Mouse (Mus musculus) adrenal gland, adult (tissue): ENCODE measurements around the gene Fabp1.

Experiments
- DNase-seq, 2 experiments: peaks; one replicate each; pipeline ENCODE4 v3.0.0; 2022 to 2023; ENCODE audit warnings: low spot score in 1 of 2; ENCODE audit not compliant: inconsistent age in 2 of 2

Gene Fabp1

DNA sequence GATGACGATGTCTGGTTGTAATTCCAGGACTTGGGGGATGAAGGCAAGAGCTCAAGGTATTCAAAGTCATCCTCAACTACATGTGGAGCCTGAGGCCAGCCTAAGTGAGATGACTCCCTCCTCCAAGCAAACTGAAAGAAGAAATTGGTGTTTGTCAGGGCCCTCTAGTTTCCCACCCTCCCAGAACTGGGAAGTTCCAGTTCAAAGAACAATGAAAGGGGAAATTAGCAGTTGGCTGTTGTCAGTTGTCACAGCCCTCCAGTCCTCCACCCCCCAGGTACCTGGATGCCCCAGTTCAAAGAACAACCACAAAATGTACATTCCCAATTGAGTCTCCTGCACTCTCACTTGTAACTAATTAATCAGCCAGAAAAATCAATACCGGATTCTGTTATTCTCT, 9.1 kb downstream of the Fabp1 start:
- DNase-seq = no peak

DNA sequence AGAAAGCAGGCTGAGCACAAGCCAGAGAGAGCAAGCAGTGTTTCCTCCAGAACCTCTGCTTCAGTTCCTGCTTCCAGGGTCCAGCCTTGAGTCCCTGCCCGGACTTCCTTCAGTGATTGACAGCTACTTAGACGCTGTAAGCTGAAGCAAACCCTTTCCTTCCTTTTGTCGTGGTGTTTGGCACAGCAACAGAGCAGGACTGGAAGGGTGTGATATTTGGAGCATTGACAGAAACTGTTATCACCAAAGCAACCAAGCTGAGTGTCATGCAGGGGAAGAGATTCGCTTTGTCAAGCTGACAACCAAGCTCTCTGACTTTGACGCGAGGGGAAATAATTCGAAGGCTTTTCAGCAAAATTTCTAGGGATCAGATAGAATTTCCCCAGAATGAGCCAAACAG, 12.3 kb downstream of the Fabp1 start:
- no peak for DNase-seq

DNA sequence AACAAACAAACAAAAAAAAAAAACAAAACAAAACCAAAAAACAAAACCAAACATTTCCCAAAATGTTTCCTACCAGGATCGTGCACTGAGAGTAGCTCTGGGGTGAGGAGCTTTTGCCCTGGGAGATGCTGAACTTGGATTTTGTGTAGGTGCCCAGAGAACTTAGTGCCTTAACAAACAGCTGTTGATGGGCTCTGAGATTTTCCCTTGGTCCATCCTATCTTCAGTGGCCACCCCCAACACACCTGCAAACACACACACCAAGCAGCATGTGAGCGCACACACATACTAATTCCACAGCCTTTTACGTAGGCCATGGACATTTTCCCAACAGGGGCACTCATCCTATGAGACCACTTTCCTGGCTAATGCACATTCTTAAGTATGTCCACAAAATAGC, 12.8 kb downstream of the Fabp1 start:
- no peak for DNase-seq

DNA sequence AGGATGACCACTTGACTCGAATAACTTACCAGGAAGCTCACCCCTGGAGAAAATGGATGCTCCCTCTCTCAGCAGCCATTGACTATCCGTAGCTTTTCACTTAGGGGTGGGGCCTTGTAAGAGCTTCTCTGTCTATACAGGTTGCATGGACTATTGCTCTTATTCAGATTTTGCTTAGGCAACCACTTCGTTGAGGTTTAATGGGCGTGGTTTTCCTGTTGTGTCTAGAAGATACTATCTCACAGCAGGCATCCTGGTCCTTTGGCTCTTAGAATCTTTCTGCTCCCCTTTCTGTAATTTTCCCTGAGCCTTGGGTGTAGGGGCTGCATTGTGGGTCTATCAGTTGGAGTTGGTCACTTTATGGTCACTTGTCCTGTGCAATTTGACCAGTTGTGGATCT, 21.9 kb downstream of the Fabp1 start:
- no peak for DNase-seq

DNA sequence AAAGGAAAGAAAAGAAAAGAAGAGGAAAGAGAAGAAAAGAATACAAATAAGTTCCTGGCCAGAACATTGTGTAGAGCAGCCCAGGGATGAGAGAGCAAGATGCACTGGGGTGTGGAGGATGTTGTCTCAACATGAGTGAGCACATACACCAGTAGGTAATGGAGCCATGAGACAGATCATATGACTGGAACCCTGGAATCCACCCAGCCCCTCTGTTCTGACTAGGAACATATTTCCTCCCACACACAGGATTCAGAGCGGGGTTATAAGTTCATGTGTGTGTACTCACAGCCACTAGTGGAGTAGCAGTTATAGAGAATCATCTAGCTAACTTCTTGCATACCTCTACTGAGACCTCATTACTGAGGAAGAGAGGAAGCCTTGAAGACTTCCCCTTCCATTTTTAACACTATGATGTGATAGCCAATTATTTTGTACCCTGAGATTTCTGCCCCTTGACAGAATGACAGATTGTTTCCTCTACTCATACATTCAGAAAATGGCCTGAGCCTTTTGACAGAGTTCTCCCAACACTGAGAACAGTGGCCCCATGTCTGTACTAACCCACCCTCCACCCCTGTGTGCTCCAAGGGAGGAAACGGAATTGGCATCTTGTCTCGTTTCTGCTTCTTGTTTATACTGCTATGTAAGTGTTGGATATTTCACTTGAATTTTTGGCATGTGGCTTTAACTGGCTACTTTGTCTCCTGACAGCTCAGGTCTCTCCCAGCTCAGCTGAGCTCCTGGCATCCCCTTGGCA, 24.7 kb downstream of the Fabp1 start:
- no peak for DNase-seq

DNA sequence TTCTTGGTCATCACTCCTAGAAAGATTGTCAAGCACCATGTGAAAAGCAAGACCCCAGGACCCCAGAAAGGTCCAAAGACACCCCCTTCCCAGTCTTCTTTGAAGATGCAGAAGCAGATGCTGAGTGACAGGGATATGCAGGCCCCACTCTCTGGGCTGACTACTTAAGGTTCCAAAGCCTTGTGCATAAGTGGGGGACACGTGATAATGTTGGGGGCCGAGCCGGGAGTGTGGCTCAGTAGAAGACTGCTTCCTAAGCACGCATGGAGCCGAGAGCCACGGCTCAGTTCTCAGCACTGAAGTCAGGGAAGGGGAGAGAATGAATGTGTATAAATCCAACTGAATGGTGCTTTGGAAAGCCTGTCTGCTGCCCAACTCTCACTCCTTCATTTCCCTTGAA, 26.9 kb downstream of the Fabp1 start:
- no peak for DNase-seq

DNA sequence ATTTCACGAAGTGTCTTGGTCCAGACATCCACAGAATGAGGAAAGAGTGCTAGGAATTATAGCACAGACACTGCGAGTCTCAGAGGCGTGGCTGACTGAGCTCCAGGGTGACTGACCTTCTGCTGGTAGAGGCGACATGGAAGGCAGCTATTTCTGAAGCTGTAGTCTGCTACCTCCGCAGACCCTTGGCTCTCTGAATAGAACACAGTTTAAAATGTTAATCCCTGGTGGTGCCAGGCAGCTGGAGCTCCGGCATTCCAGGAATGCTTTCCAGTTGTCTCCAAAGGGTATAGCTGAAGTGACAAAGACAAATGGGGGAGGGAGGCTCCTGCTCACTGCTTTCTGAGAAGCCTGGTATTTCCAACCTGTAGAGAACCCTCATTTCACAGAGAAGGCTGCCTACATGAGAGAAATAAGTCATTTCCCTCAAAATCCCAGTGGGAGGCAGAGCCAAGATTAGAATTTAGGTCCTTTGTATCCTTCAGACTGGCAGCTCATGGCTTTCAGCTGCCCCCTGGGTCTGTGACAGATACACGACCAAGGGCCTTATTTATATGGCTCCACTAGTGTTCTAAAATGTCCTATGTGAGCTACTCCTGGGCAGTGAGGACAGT, 27.6 kb downstream of the Fabp1 start:
- no peak for DNase-seq

DNA sequence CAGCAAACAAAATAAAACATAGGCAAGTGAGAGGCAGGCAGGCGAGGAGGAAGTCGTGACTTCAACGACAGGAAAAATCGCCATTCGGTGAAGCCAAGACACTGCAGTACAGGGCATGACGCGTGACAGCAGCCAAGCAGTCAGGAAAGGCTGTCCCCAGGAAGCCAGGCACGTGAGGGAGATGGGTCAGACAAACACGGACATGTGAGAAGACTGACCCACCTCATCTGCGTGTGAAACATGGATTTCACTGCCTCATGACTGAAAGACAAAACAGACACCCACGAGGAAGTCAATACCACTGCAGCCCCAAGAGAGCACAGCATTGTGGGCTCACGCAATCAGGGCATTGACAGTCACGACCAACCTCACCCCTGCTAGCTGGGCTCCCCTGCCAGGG, 35.5 kb downstream of the Fabp1 start:
- DNase-seq = no peak

DNA sequence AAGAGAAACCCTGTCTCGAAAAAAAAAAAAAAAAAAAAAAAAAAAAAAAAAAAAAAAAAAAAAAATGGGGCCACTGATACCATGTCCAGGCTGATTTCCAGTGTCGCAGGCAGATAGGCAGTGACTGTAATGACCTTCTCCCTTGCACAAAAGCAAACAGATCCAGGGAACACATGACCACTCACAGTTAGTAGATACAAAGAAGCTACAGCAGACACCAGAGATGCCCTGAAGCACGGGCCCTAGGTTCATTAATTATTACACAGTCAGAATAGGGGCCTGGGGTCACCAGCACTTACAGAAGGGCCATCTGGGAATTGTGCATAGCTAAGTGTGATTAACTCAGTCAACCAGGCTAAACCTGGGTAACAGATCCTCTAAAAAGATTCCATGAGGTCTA, 36.3 kb downstream of the Fabp1 start:
- DNase-seq = no peak

DNA sequence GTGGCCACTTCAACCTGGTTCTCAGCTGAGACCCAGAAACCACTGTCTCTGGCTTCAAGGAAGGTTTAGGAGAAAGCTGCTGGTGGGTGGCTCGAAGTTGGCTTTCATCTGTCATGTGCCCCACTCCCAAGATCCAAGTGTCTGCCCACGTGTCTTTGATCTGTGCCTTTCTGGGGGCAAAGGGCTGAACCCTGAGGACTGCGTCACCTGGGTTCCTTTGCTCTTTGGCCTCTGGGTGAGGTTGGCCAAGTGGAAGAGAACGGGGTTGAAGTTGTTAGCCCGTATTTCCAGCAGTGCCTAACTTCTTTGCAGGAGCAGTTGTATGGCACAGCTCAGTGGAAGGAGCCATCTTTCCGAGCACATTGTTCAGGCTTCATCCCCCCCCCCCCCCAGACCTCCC, 36.9 kb downstream of the Fabp1 start:
- no peak for DNase-seq

DNA sequence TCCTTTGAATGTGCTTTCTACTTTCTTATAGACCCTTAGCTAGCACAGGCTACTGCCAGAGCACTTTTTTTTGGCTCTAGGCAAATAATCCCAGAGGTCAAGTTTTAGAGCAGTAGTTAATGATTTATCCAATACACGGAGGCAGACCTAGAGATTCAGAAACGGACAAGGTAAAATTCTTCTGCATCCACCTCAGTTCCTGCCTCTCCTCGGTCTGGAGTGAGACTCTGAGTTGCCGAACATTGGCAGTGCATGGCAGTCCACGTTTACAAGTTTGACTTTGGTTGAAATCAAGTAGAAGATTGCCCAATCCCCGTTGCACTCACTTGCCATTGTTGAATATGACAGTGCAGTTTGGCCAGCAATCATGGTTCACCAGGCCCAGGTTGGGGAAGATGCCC, 37.4 kb downstream of the Fabp1 start:
- no peak for DNase-seq

DNA sequence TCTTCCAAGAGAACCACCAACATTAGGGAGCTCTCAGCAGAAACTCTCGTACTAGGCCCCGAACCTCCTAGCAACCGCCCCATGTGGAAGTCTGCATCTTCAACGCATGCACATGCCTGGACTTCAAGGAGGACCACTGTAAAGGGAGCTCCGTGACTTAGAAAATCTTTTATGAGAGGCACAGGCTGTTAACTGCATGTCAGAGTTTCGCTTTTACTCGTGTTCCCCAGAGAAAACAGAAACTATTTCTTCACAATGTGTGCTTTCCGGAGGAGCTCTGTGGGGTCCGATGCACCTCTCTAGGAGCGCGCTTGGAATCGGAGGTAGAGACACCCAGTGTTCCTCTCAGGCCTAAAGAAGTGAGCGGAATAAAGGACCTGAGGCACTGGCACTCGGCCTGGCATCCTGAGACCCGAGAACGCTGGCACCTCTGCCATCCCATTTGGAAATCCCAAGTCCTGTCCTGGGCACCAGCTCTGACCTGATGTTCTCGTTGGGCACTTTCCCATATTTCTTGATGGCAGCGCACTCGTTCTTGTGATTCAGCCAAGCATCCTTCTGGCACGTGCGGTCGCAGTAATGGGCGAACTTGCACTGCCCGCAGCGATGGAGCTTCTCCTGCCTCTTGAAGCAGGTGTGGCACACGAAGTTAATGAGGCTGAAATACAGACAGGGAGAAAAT, 39.6 kb downstream of the Fabp1 start:
- no peak for DNase-seq

DNA sequence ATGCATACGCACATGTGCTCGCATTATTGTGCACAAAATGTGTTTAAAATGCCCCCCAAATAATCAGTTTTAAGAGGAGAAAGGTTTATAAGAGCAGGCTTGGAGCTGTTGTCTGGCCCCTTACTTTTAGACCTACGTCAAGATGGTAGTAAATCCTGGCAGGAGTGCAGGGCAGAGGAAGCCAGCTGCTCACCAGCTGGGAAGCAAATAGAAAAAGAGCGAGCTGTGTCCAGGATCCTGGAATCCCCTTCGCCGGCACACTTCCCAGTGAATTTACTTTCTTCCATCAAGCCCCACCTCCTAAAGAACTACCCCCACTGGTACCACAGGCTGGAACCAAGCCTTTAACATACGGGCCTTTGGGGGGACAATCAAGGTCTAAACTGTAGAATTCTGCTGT, 41.2 kb downstream of the Fabp1 start:
- no peak for DNase-seq

DNA sequence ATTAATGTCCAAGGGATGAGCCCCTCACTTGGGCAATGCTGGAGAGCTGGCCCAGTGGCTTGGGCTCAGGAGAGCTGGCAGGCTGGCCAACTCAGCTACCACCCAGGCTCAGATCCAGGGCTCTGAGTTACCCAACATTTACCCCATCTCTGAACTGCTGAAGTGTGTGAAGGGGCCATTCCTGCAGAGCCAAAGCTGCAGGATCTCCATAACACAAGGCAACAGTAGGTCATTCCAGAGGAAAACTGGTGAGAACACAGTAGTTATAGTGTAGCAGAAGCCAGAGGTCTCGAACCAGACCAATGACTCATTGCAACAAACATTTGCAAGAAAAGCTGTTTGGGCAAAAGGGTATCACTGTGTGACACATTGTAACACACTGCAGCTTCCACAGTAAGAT, 43.2 kb downstream of the Fabp1 start:
- DNase-seq = no peak

DNA sequence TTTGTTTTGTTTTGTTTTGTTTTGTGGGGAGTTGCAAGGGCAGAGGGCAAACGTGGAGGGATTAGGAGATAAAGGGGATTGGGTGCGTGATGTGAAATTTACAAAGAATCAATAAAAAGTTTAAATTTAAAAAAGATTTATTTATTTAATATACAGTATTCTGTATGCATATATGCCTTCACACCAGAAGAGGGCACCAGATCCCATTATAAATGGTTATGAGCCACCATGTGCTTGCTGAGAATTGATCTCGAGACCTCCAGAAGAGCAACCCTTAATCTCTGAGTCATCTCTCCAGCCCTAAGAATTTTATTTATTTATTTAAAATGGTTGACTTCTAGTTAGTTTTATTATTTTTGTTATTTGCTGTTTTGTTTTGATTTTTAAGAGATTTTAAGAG, 43.6 kb downstream of the Fabp1 start:
- DNase-seq = no peak

DNA sequence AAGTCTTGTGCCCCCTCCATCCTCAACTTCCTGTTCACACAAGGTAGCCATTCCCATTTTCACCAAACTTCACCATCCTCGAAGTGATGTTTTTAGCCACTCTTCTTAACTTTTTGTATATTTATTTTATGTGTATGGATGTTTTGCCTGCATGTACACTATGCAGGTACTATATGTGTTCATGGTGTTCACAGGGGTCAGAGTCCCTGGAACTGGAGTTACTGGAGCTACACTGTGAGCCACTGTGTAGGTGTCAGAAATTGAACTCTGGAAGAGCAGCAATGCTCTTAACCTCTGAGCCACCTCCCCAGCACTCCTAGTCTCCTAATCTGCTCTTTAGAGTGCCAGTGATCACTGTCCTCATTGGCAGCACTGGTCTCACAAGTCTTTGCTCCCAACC, 48.8 kb downstream of the Fabp1 start:
- no peak for DNase-seq

DNA sequence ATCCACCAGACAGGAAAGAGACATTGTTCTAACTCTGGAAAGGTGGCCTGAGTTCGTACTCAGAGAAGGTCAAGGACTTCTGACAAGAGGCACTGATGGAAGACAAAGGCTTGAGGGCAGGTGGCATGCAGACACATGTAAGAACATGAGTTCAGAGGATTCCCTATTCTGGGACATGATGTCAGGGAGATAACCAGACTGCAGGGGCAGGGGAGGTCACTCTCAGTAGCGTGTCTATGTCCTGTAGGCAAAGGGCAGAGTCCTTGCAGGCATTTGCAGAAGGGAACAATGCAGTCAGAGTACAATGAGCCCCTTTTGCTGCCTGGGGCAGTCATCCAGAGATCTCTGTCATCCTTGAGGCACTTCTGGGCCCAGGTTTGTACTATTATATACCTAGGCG, 50.0 kb downstream of the Fabp1 start:
- DNase-seq = no peak

DNA sequence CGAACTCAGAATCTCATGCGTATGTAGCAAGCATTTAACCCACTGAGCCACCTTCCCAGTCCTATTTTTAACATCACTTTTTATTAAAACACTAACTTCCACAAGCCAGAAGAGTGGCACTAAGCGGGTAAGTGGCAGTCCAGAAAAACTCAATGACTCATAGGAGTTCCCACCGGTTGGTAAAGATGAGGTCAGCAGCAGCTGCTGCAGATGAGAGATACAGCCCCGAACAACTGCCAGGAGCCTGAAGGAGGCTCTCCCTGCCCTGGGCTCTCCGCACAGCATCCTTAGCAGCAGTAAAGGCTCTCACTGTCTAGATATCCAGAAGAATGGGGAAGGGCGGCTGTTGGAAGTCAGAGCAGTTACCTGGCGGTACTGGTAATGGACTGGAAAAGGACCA, 51.3 kb downstream of the Fabp1 start:
- DNase-seq = no peak

DNA sequence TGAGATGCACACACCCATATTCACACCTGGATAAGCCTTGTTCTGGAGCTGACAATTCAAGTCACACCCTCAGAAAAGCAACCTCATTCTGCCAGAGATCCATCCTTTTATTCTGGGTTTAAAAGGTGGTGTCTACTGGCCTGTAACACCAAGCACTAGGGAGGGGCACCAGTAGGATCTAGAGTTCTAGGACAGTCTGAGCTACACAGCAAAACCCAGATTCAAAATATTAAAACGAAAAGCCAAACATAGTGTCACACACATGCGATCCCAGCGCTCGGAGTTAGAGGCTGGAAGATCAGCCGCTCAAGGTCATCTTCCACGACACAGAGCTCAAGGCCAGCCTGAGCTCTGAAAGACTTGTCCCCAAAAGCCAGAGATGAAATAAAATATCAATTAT, 54.8 kb downstream of the Fabp1 start:
- peak; percentile 20 to 57 for DNase-seq
